Mouse (Mus musculus): ENCODE results near the gene Inpp5a.

DNA sequence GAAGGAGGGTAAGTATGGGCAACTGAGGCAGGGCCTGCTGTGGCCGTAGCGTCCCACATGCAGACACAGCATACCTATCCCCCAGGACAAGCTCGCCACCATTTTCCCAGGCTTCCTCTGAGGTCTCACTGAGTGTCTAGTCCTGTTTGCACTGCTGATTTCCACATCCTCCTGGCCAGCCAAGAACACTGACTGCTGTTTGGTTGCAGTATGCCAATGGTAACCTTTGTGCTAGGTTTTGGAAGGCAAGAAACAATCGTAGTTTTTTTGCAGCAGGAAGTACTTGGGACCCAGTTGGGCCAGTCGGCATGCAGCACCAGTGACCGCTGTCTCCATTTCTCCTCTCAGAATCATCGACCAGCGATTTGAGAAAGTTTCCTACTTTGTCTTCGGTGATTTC is 148.9 kb downstream of the Inpp5a start:
- TF ChIP-seq CTCF (IDR thresholded peaks at IDR 0.05; ENCODE audit: control insufficient read depth, insufficient read depth, insufficient replicate concordance, low read depth, low read length) (no peak), POLR2A (IDR thresholded peaks at IDR 0.05; ENCODE audit: control insufficient read depth, low read depth, low read length) (no peak)
